Mouse (Mus musculus) lung, embryonic 14.5 days (tissue): ENCODE data around the gene Lipt2. TPM values are rescaled to one million over a fixed set of nuclear protein-coding genes. Genes with fewer than 3 reads are reported as not detected.

ENCODE experiments used
- ATAC-seq: fragments of 200-750 bp; cut with Nextera tagmentation; 2 replicates; pipeline ENCODE4 v1.8.0; 2017; ENCODE audit warnings: mild to moderate bottlenecking, moderate TSS enrichment, moderate library complexity; ENCODE audit not compliant: insufficient read depth
- DNase-seq: peaks from one replicate; pipeline ENCODE4 v3.0.0-alpha.2; 2015
- H3K27ac ChIP-seq: fragments of 300-500 bp; sonication (generic); 2 replicates; pipeline ENCODE4 v1.5.1; 2014; ENCODE audit warnings: low read depth, mild to moderate bottlenecking, moderate library complexity
- H3K27me3 ChIP-seq: fragments of 300-500 bp; sonication (generic); 2 replicates; pipeline ENCODE4 v1.6.1; 2014; ENCODE audit warnings: low read length, control low read depth; ENCODE audit not compliant: insufficient read depth
- H3K36me3 ChIP-seq: fragments of 300-500 bp; sonication (generic); 2 replicates; pipeline ENCODE4 v1.6.1; 2014; ENCODE audit warnings: control low read depth; ENCODE audit not compliant: insufficient read depth
- H3K4me1 ChIP-seq: fragments of 300-500 bp; sonication (generic); 2 replicates; pipeline ENCODE4 v1.6.1; 2014; ENCODE audit warnings: antibody characterized with exemption, control low read depth; ENCODE audit not compliant: insufficient read depth
- H3K4me2 ChIP-seq: fragments of 300-500 bp; sonication (generic); 2 replicates; pipeline ENCODE4 v1.6.1; 2014; ENCODE audit warnings: mild to moderate bottlenecking
- H3K4me3 ChIP-seq: fragments of 300-500 bp; sonication (generic); 2 replicates; pipeline ENCODE4 v1.5.1; 2014; ENCODE audit warnings: low read depth, low read length
- H3K9ac ChIP-seq: fragments of 300-500 bp; sonication (generic); 2 replicates; pipeline ENCODE4 v1.6.1; 2014
- H3K9me3 ChIP-seq: fragments of 300-500 bp; sonication (generic); 2 replicates; pipeline ENCODE4 v1.6.1; 2016; ENCODE audit warnings: low read depth, low read length, control low read depth
- CTCF ChIP-seq: IDR thresholded peaks from 2 replicates; pipeline ENCODE4 v1.5.1; 2016; ENCODE audit warnings: antibody characterized with exemption, low read depth
- WGBS: fragments of 180-500 bp; shearing (Covaris S2); extraction: QIAGEN DNeasy Blood & Tissue Kit; methylation state at CpG from one replicate; pipeline ENCODE4 v1.1.7; 2014; 5-methylcytosine and 5-hydroxymethylcytosine counted together
- polyA plus RNA-seq: library from polyadenylated mRNA; unstranded; fragments of >200 nt; fragmentation: Nextera tagmentation; extraction: Ambion mirVana; gene quantifications from 2 replicates; pipeline ENCODE4 v1.2.1, GENCODE M21; 2014

Lipt2 gene
- polyA plus RNA-seq, 1 experiment from 2014 or later: 22.9 TPM

GRCm38 (mm10) chr7:100168654-100169053, 9.6 kb downstream of the Lipt2 start:
- Histone ChIP-seq H3K27ac (no peak overlapping the region), H3K9ac (no peak overlapping the region), H3K4me1 (no peaks in the 10 kb centered on the region), H3K36me3 (no peaks in the 10 kb centered on the region), H3K4me3 (no peak overlapping the region), H3K9me3 (no peaks in the 10 kb centered on the region), H3K4me2 (no peak overlapping the region), H3K27me3 (no peaks in the 10 kb centered on the region)
- TF ChIP-seq CTCF: no peak
- 66% methylated on average over 11 of the region's 11 CpGs for WGBS
- peak; percentile 27 for DNase-seq
- ATAC-seq: no peak

- H3K4me2 ChIP-seq: no peak overlapping the region
- H3K9ac ChIP-seq: no peak overlapping the region
- no peaks in the 10 kb centered on the region for H3K27me3 ChIP-seq
- no peak overlapping the region for H3K27ac ChIP-seq
- TF ChIP-seq CTCF: no peak
- WGBS: 54% methylated on average over 4 of the region's 4 CpGs
- H3K4me1 ChIP-seq: no peaks in the 10 kb centered on the region
- DNase-seq: no peak
- no peaks in the 10 kb centered on the region for H3K9me3 ChIP-seq
- H3K36me3 ChIP-seq: no peaks in the 10 kb centered on the region
- H3K4me3 ChIP-seq: no peak overlapping the region
- no peak for ATAC-seq
Observed at GRCm38 (mm10) chr7:100170756-100171155, 11.7 kb downstream of the Lipt2 start.

DNA sequence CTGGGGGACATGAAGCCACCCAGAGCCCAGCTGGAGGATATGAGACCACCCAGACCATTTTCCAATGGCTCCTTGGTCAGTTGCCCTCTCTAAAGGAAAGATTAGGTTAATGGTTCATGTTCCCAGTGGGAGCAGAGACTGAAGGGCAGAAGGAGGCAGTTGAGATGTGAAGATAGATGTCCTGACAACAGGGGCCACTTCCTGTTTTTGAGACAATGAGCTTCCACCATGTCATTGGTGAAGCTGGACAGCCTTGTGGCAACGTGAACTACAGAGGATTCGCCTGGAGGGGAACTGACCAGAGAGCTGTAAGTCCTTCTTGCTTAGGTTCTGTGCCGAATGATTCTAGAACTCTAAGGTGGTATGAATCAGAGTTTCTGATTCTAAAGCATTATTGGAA, 17.2 kb downstream of the Lipt2 start, which contains the start of gene Kcne3:
Gene Kcne3, plus strand, starts transcription at position 234 of the 400 bp plus-strand sequence.
- no peaks in the 10 kb centered on the region for H3K36me3 ChIP-seq
- no peak within 1 kb of the TSS for H3K27ac ChIP-seq
- no peaks in the 10 kb centered on the region for H3K9me3 ChIP-seq
- WGBS: 77% methylated on average over 3 of the region's 3 CpGs
- H3K27me3 ChIP-seq: peaks cover 19% of the 10 kb centered on the region
- H3K9ac ChIP-seq: no peak within 1 kb of the TSS
- no peak within 1 kb of the TSS for H3K4me2 ChIP-seq
- H3K4me3 ChIP-seq: no peak within 1 kb of the TSS
- DNase-seq (no peak), ATAC-seq (no peak)
- no peak for TF ChIP-seq CTCF
- peaks cover 3% of the 10 kb centered on the region; the same call in 1 of the 2 replicates for H3K4me1 ChIP-seq

DNA sequence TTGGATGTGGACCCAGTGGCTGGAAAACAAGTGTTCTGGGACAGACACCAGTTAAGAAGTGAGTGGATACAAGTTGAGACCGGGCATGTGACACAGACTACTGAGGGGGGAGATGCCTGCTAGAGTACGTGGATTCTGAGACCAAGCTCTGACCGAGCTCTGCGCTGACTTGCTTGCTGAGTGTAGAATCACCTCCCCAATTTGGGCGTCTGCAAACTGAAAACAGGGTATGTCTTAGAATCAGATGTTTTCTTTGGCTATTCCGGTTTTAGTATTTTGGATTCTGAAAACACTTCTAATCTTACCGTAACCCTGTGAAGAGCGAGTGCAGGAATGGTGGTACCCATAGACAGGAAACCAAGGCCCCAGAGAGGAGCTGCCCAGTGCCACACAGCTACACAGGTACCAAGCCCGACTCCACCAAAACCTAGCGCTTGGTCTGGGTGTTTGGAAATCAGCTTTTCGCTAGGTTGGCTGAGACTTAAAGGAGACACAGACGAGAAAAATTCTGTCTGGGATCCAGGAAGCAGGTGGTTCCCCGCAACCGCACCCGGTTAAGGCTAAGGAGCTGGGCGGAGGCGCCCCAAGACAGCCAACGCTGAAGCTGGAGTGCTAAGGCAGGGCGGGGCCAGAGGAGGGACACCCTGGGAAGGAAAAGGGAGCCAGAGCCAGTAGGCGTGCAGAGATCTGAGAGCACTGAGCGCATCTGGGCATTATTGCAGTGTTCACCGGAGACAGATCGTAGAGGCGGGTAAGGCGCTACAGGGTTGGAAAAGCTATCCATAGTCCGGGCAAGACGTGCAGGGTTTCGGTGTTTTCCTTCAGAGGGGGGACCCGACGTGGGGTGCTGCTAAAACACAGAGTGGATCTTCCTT, 19.2 kb downstream of the Lipt2 start:
- TF ChIP-seq CTCF: no peak
- DNase-seq (peak; percentile 73), ATAC-seq (peak; percentile 90)
- Histone ChIP-seq H3K4me3 (peak overlapping the region; percentile 30), H3K4me2 (peak overlapping the region; percentile 77), H3K36me3 (no peaks in the 10 kb centered on the region), H3K9ac (peak overlapping the region; percentile 27; the same call in 1 of the 2 replicates), H3K27me3 (peaks cover 19% of the 10 kb centered on the region), H3K27ac (no peak overlapping the region), H3K9me3 (no peaks in the 10 kb centered on the region), H3K4me1 (peaks cover 3% of the 10 kb centered on the region; the same call in 1 of the 2 replicates)
- 9% methylated on average over 30 of the region's 30 CpGs for WGBS

DNA sequence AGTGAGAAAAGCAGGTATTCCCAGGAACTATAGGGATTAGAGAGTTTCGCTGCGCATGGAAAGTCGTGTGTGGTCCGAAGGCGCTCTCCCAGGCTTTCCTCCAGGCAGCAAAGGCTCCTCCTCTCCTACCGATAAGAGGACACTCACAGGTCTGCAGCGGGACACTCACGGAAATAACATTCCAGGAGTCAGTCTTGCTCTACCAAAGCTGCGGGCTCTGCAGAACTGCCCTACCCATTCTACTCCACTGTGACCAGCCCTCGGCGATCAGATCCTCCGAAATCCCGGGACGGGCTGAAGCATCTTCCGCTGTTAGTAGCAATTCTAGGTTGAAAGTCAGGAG, 19.8 kb downstream of the Lipt2 start:
- peak; percentile 64; the same call in 1 of the 2 replicates for ATAC-seq
- under 1% methylated on average over 15 of the region's 15 CpGs for WGBS
- Histone ChIP-seq H3K27ac (no peak overlapping the region), H3K36me3 (no peaks in the 10 kb centered on the region), H3K9me3 (no peaks in the 10 kb centered on the region), H3K4me2 (peak overlapping the region; percentile 77), H3K4me3 (peak overlapping the region; percentile 30), H3K4me1 (peaks cover 3% of the 10 kb centered on the region; the same call in 1 of the 2 replicates), H3K27me3 (peaks cover 19% of the 10 kb centered on the region), H3K9ac (peak overlapping the region; percentile 27; the same call in 1 of the 2 replicates)
- TF ChIP-seq CTCF: no peak
- DNase-seq: peak; percentile 55

- no peak overlapping the region for H3K9ac ChIP-seq
- no peak overlapping the region for H3K27ac ChIP-seq
- no peak for ATAC-seq
- WGBS: 54% methylated on average over 7 of the region's 7 CpGs
- DNase-seq: no peak
- peak overlapping the region; percentile 77 for H3K4me2 ChIP-seq
- no peaks in the 10 kb centered on the region for H3K9me3 ChIP-seq
- no peaks in the 10 kb centered on the region for H3K36me3 ChIP-seq
- peaks cover 3% of the 10 kb centered on the region; the same call in 1 of the 2 replicates for H3K4me1 ChIP-seq
- H3K27me3 ChIP-seq: peaks cover 19% of the 10 kb centered on the region
- H3K4me3 ChIP-seq: peak overlapping the region; percentile 30
- TF ChIP-seq CTCF: no peak
Observed at GRCm38 (mm10) chr7:100179394-100179793, 20.3 kb downstream of the Lipt2 start.

GRCm38 (mm10) chr7:100179836-100180407, 20.8 kb downstream of the Lipt2 start:
- DNase-seq: no peak
- Histone ChIP-seq H3K9me3 (no peaks in the 10 kb centered on the region), H3K27ac (no peak overlapping the region), H3K9ac (no peak overlapping the region), H3K4me3 (no peak overlapping the region), H3K27me3 (peaks cover 19% of the 10 kb centered on the region), H3K4me1 (peaks cover 3% of the 10 kb centered on the region; the same call in 1 of the 2 replicates), H3K4me2 (no peak overlapping the region), H3K36me3 (no peaks in the 10 kb centered on the region)
- no peak for ATAC-seq
- WGBS: 61% methylated on average over 7 of the region's 7 CpGs
- TF ChIP-seq CTCF: no peak
